Mouse (Mus musculus): ENCODE measurements around the gene Gm3435.
"Not testable (repeated sequence)": the region's sequence is repeated elsewhere in the genome, so short reads cannot be mapped to it uniquely, and the experiment has no call there.

Gm3435 gene

DNA sequence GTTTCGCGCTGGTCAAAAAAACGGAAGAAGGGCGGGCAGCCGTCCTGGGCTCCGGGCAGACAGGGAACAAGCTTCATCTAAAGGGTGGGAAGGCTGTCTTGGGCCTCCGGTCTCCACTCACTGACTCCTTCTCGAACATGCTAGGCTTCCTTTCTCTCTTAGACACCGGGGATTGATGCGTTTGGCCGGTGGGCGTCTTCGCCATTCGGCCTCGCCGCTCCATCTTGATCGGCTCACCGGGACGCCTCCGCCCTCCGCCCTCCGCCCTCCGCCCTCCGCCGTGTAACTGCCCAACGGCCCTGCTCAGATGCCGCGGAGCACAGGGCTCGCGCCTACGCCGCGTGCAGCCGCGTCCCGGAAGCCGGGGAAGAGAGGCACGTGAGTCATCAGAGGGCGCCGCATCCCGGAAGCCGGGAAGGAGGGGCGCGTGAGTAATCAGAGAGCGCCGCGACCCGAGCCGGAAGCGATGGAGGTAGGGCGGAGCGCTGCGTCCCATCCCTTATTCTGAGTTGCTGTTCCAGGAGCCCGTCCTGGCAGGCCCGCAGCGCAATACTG is 31.3 kb downstream of the Gm3435 start, which contains the start of the genes Ermard, Tcte3 and Gm3448:
Ermard (plus strand) TSS at position 34 of the 555 bp plus-strand sequence.
Tcte3 (minus strand) TSS at position 314 of the 555 bp plus-strand sequence.
Gm3448 (minus strand) TSS at position 363 of the 555 bp plus-strand sequence.
- peak; percentile 32 for DNase-seq

DNA sequence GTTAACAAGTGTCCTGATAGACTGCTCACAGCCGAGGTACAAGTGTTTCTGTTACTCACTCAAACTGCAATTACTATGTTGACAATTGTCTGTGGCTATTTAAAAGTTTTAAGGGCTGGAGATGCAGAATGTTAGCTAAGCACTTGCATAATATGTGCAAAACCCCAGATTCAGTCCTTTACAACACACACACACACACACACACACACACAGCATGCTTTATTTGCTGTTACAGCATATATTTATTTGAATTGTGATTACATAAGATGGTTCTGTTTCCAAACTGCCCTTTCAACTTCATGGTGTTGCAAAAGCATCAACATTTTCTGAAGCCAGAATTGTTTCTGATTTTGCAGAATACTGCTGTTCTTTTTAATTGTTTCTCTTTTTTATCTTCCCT is 40.4 kb downstream of the Gm3435 start:
- not testable (repeated sequence) for DNase-seq

- not testable (repeated sequence) for DNase-seq
These were observed 42.8 kb downstream of the Gm3435 start for GRCm38 (mm10) chr17:15052766-15053165.

DNA sequence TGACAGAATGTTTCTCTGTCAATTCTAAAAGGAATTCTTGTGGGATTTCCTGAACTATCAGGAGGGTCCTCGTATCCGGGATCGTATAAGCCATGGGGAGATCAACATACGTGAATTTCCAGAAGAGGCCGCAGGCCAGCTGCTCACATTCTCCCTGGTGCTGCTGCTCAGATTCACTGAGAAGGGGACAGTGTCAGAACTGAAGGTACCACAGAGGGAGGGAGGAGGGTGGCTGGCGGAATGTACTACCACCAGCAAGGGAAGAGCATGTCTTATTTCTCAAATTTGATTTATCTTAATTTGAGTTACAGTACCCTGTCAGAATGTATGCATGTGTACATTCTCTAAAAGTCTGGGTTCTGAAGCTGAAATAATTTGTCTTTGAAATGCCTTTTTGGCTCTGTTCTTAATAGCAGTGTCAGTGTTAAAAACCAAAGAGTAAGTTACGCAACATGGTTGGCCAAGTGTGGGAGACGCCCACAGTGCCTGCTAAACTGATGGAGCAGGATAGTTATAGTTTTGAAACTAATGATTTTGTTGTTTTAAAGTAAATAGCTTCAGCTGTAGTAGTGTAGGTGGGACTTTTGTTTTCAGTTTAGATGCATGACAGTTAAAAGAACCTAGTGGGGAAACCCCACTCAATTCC is 43.3 kb downstream of the Gm3435 start:
- DNase-seq: not testable (repeated sequence)

GRCm38 (mm10) chr17:15053829-15054200 is 43.8 kb downstream of the Gm3435 start:
- not testable (repeated sequence) for DNase-seq

DNA sequence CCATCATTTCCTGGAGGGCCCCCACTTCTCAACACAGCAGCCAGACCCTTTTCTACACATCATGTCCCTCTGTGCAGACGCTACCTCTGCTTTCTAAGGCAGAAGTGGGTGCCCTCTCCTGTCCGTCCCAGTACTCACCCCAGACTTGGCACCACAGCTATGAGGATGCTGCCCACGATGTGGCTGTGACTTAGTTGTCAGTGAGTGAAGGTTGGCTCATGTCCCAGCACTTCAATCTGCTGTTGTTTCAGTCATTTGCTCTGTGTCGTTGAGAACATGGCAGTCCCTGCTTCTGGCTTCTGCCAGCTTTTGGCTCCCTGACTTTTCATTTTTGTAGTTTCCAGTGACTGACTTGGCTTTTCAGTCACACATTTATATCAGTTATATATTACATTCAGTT is 45.9 kb downstream of the Gm3435 start:
- no peak for DNase-seq

DNA sequence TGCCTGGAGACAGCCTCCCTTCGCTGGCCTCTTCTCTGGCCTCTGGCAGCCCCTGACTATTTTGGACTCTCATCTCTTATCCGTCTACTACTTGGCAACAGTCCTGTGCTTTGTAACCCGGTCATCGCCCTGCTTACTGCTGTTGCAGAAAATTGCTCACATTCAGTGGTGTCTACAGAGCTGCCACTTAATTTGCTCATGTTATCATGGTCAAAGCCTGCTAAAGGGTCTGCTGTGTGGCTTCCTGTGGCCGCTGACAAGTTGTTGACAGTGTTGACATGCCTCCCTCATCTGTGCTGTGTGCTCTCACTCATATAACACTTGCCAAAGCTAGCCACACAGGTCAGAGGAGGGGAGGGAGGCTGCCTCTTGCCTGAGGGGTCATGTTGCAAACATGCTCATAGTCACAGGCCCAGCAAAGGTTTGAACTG is 48.2 kb downstream of the Gm3435 start:
- DNase-seq: no peak

- DNase-seq: no peak
These were observed 49.7 kb downstream of the Gm3435 start for GRCm38 (mm10) chr17:15059646-15060045.

DNA sequence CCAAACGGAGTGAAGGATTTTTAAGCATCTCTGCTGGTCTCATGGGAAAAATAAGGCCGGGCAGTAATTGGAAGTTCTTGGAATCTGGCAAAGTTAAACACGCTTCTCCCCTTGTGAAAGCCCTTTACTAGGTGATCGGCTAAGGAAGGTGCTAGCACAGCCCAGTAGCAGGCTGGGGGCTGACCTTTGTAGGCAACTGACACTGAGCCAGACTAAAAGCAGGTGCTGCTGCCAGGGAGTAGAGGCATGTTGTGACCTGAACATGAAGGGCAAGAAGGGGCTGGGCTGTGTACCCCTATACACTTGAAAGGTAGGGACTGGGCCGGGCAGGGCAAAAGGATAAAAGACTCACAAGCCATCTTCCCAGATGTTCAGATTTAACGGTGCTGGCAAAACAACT is 50.4 kb downstream of the Gm3435 start:
- no peak for DNase-seq

DNA sequence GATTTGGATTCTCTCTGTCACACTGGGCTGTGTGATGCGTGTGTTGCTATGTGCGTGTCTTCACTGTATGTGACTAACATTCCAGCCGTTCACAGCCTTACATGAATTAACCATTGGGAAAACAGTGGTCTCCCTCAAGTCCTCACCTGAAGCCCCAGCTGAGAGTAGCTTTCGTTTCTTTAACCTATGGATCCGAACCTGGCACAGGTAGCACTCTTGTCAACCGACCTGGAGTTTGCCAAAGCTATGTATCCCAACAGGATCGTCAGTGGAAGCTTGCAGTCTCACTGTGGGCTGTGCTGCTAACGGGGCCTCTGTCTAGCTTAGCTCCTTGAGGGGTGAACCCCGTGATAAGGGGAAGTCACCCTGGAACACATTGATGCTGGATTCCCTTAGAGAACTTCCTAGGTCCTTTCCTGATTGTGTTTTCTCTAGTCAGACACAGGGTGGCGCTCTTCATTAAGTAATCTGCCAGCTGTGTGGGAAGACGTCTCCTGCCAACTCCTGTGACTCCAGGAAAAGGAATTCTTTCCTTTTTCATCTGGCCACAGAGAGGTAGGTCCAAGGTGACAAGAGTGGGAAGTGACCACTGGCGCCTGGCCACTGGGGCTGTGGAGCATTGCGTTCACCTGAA is 55.5 kb downstream of the Gm3435 start:
- peak; percentile 73 for DNase-seq

- DNase-seq: peak; percentile 29
These were observed 56.1 kb downstream of the Gm3435 start for GRCm38 (mm10) chr17:15066066-15066465.

- no peak for DNase-seq
These were observed 56.9 kb downstream of the Gm3435 start for GRCm38 (mm10) chr17:15066911-15067310.

DNA sequence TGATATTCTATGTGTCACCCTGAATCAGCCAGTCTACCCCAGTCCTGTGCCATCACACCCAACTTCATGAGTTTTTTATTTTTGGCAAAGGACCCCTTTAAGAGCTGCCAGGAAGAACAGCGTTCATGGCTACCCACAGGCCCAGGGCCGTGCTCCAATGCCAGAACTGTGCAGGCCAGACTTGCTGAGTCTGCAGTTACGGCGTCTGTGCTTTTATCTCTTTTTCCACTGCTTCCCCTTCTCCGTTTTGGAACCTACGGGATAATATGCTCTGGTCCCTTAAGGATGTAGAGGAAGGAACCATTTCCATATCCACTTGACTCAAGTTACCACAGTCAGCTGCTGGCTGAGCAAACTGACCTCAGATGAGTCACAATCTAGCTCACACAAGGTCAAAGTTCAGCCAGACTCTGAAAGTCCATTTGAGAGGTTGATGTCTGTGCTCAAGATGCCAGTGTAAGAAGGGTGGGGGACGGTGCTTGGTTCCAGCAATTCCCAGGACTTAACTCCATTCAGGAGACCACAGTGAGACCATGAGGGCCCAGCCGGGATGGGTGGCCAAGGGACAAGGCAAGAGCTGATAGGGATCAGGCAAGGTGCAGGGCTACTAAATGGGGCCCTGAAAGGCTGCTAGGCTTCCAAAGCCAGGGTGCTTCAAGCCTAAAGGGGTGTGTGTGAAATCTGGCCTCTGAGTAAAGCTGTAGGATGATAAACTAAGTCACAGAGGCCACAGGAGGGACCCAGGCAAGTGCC is 58.2 kb downstream of the Gm3435 start:
- DNase-seq: no peak

DNA sequence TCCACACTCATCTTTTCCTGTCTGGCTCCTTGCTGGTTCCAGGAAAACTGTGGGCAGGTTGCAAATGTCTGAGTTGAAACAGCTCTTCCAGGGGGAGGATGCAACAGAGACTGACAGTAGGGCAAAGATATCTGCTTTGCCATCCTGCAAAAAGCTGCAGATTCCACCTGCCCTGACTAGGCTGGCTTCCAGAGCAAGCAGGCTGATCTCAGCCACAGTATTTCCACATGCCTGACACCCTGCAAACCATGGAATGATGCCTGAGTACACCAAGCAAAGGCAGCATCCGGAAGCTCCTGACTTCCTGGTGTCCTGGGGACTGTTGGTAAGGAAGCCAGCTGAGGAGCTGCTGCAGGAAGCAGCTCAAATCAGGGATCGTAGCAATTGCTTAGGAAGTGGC is 59.1 kb downstream of the Gm3435 start:
- DNase-seq: no peak

Data from right cerebral cortex, postnatal 4 days (tissue).